Mouse (Mus musculus) embryonic fibroblast, embryonic 13.5 days (primary cell): ENCODE data around the gene Zfp990. TPM values are rescaled to one million over a fixed set of nuclear protein-coding genes. Genes with fewer than 3 reads are reported as not detected.
"Not testable (repeated sequence)": the region's sequence is repeated elsewhere in the genome, so short reads cannot be mapped to it uniquely, and the experiment has no call there.

Source experiments
- H3K27ac ChIP-seq: 2 replicates; pipeline ENCODE4 v1.5.1; 2012; ENCODE audit warnings: low read length, control low read depth, inconsistent platforms; ENCODE audit not compliant: insufficient read depth
- H3K4me1 ChIP-seq: 2 replicates; pipeline ENCODE4 v1.6.1; 2011; ENCODE audit warnings: low read length; ENCODE audit not compliant: control insufficient read depth, insufficient read depth
- H3K4me3 ChIP-seq: 2 replicates; pipeline ENCODE4 v1.5.1; 2011; ENCODE audit warnings: mild to moderate bottlenecking, control low read depth, low read length; ENCODE audit not compliant: insufficient read depth
- CTCF ChIP-seq: IDR thresholded peaks from 2 replicates; pipeline ENCODE4 v1.5.1; 2011; ENCODE audit warnings: mild to moderate bottlenecking, control low read depth, low read length, moderate library complexity, borderline replicate concordance; ENCODE audit not compliant: insufficient read depth
- POLR2A ChIP-seq: IDR thresholded peaks from 2 replicates; pipeline ENCODE4 v1.6.1; 2011; ENCODE audit warnings: low read depth, mild to moderate bottlenecking, control low read depth, low read length, moderate library complexity
- polyA plus RNA-seq: library from polyadenylated mRNA; stranded (reverse); fragments of >200 nt; gene quantifications from 2 replicates; pipeline ENCODE4 v1.2.4, GENCODE M21; 2011; ENCODE audit warnings: low read depth; ENCODE audit not compliant: missing spikeins, insufficient read length

Gene Zfp990
- polyA plus RNA-seq = not detected in 2 replicates

DNA sequence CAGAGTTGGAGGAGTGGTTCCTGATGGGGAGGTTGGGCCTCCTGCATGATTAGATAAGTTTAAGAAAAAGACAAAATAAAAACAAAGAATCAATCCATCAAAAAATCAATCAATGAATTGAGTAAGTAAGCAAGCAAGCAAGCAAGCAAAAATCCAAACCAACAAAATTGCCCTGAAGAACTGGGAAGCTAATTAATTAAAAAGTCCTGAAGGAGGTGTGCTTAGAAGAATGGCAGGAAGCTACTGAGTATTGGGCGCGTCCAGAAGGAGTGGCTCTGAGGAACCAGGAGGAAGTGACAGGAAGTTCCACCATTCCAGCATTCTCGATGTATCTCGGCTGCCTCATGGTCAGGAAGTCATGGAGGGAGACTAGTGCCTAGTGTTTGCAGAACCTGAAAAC, at the start of gene Zfp990:
Gene Zfp990 (plus strand): TSS at position 301 of the 400 bp plus-strand sequence.
- H3K27ac ChIP-seq, H3K4me1 ChIP-seq, H3K4me3 ChIP-seq: not testable (repeated sequence)

DNA sequence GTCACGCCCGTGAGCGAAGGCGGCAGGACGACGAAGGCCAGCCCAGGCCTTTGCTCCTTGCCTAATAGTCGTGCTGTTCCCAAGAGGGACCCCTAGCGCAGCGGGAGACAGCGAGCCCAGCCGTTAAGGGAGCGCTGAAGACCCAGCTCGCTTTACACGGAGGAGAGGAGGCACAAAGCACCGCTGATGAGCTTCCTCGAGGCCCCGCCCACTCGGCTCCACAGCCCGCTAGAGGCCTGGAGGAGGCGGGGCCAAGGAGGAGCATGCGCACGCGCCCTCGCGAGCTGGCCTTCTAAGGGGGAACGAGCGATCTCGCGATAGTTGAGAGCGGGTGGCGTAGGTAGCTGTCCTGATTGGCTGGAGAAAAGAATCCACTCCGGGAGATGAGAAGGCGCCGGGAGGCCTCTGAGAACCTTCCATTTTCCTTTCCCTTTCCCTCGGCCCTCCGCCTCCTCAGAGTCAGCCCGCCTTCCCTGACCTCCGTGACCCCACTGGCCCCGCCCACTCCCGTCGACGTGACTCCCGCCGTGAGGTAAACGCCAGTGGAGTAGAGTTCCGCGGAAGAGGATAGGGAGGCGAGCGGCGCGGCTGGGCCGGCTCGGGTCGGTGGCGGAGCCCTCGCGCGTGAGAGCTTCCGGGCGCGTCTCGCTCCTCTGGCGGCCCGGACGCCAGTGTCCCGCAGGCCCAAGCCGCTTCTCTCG, 46.9 kb upstream of the Zfp990 start:
- H3K4me1 ChIP-seq, H3K27ac ChIP-seq: not testable (repeated sequence)
- peak overlapping the region; percentile 31 for H3K4me3 ChIP-seq

DNA sequence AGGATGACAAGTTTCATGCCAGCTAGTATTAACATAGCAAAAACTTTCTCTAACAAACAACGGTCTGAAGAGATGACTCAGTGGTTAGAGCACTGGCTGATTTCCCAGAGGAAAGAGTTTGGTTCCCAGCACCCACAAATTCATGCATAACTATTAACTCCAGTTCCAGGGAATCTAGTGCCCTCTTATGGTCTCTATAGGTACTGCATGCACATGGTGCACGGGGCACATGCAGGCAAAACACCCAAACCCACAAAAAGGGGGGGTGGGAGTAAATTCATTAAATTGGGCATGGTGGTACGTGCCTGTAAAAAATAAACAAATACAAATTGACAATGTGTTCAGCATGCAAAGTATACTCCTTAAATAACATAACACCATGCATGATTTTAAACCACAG, 32.4 kb upstream of the Zfp990 start:
- H3K4me1 ChIP-seq = no peaks in the 10 kb centered on the region
- H3K27ac ChIP-seq = no peak overlapping the region
- H3K4me3 ChIP-seq = no peak overlapping the region
- no peak for TF ChIP-seq CTCF
- TF ChIP-seq POLR2A = no peak

DNA sequence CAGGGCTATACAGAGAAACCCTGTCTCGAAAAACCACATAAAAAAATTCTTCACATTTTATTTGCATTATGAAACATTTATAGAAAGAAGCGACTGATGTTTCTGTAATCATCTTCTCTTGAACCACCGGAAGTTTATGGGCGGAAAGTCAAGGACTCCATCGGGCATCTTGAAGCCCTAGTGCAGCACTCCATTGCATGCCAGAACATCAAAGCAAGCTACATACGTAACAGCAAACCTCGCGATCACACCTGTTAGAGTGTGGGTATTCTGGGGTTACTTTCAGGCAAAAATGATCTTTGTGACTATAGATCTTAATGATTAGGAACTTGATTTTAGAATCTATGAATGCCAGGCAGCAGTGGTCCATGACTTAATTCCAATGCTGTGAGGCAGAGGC, 29.9 kb upstream of the Zfp990 start:
- H3K4me3 ChIP-seq, H3K27ac ChIP-seq, H3K4me1 ChIP-seq: not testable (repeated sequence)

DNA sequence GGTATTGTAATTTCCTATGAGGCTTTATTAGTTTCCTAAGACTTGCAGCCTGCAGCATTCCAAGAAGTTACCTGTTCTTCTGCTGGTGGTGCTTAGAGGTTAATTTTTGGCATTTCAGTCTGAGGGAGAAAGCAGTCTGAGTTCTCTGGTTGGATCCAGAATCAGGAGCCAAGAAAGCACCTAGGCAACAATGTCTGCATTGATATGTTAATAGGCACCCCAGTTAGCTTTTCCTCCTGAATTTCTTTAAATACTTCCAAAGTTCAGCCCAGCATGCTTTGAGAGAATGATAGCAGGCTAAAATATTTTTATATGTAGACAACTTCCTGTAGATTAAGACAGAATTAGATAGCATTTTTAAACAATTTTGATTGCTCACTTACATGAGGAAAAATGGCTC, 21.2 kb upstream of the Zfp990 start:
- Histone ChIP-seq H3K27ac (no peak overlapping the region), H3K4me3 (no peak overlapping the region), H3K4me1 (no peaks in the 10 kb centered on the region)
- no peak for TF ChIP-seq CTCF
- no peak for TF ChIP-seq POLR2A

DNA sequence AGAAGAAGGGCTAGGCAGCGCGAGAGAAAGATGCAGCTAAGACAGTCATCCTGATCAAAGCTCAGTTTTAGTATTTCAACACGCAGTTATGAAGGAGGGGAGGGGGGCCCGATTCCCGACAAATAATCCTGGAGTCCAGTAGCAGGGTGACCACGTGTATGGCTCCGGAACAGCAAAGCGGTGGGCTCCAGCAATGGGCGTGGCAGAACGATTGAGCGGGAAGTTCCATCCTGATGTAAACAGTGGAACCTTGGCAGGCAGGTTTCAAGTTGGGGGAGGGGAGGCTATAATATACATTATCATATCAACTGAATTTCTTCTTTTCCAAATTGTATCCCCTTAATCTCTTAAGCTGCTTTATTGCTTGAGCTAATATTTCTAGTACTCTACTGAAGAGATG, 18.4 kb upstream of the Zfp990 start:
- Histone ChIP-seq H3K4me1 (no peaks in the 10 kb centered on the region), H3K27ac (no peak overlapping the region), H3K4me3 (no peak overlapping the region)
- no peak for TF ChIP-seq CTCF

DNA sequence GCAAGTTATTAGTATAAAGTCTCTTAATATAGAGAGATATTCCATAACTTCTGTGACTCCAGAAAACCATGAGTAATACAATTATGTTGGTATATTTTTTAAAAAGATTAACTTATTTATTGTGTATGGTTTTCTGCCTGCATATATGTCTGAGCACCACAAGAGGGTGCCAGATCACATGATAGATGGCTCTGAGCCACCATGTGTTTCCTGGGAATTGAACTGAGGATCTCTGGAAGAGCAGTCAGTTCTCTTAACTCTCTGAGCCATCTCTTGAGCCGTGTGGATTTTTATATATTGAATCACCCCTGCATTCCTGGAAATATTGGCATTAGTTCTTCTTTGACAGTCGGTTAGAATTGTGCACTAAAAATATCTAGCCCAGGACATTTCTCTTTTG, 17.2 kb upstream of the Zfp990 start:
- not testable (repeated sequence) for H3K4me3 ChIP-seq, H3K4me1 ChIP-seq, H3K27ac ChIP-seq

DNA sequence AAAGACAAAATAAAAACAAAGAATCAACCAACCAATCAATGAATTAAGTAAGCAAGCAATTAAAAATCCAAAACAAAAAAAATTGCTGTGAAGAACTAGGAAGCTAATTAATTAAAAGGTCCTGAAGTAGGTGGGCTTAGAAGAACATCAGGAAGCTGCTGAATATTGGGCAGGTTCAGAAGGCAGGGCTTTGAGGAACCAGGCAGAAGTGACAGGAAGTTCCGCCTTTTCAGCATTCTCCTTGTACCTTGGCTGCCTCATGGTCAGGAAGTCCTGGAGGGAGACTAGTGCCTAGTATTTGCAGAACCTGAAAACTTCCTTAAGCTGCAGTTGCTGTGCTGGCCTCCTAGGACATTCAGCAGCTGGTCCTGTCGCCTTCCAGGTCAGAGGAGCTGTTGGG, 4.1 kb downstream of the Zfp990 start:
- not testable (repeated sequence) for H3K27ac ChIP-seq, H3K4me1 ChIP-seq, H3K4me3 ChIP-seq

DNA sequence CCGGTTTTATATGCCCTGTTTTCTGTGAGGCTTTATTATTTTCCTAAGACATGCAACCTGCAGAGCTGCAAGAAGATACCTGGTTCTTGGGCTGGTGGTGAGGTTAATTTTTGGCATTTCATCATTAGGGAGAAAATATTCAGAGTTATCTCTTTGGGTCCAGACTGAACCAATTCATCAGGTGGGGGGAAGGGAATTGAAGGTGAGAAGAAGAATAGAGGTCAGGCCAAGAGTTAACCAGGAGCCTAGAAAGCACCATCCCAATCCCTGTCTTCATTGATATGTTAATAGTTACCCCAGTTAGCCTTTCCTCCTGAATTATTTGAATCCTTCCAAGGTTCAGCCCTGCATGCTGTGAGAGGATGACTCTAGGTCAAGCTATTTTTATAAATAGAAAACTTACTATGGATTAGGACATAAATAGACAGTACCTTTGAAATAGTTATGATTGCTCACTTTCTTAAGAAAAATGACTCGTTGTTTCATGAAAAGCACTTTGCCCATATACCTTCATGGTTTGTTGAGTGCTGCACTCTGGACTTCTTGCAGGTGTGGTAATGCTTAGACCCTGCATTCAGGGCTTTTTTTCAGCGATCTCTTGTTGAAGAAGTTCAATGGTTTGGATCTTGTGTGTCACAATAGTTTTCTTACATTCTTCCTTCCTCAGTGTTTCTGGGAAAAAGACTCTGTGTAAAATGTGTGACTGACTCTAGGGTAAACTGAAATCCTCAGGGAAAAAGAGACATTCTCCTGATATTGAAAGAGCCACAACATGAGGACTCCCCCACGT, 5.4 kb downstream of the Zfp990 start:
- H3K4me1 ChIP-seq, H3K27ac ChIP-seq, H3K4me3 ChIP-seq: not testable (repeated sequence)

DNA sequence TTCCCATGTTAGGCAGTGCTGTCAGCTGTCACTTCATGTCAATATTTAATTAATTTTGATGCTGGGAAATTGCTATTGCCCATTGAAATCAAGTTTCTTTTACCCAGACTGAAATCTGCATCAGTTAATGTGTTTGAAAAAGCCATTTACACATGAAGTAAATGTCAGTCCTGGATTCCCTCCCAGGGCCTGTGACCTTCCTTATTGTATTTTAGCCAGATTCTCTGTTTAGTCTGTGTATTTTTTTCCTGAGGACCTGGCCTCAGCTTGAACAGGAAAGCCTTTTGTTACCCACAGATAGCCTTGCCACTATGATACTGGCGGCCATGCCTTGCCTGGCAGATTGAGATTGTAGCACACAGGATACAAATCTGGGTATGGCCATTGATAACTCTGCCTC, 6.8 kb downstream of the Zfp990 start:
- not testable (repeated sequence) for H3K4me1 ChIP-seq, H3K27ac ChIP-seq, H3K4me3 ChIP-seq

DNA sequence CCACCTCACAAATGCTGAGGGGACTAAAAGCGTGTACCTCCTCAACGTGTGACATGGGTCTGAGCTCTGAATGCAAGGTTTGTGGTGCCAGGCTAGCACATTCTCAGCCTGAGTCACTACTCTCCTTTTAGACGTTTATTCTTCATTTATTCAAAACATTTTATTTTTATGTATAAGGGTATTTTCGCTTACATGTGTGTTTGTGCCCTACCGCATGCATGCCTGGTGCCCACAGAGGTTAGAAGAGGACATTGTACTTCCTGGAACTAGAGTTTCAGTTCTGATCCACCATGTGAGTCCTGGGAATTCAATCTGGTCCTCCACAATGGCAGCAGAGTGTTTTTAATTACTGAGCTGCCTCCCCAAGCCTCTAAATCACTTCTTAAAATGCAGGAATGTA, 33.3 kb downstream of the Zfp990 start:
- H3K4me1 ChIP-seq, H3K27ac ChIP-seq, H3K4me3 ChIP-seq: not testable (repeated sequence)

DNA sequence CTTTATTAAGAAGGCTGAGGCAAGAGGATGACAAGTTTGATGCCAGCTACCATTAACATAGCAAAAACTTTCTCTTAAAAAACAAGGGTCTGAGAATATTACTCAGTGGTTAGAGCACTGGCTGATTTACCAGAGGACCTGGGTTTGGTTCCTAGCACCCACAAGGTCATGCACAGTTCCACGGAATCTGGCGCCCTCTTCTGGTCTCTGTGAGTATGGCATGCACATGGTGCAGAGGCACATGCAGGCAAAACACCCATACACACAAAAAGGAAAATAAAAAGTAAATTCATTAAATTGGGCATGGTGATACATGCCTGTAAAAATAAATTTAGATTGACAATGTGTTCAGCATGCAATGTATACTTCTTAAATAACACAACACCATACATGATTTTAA, 34.5 kb downstream of the Zfp990 start:
- H3K4me3 ChIP-seq, H3K27ac ChIP-seq, H3K4me1 ChIP-seq: not testable (repeated sequence)

DNA sequence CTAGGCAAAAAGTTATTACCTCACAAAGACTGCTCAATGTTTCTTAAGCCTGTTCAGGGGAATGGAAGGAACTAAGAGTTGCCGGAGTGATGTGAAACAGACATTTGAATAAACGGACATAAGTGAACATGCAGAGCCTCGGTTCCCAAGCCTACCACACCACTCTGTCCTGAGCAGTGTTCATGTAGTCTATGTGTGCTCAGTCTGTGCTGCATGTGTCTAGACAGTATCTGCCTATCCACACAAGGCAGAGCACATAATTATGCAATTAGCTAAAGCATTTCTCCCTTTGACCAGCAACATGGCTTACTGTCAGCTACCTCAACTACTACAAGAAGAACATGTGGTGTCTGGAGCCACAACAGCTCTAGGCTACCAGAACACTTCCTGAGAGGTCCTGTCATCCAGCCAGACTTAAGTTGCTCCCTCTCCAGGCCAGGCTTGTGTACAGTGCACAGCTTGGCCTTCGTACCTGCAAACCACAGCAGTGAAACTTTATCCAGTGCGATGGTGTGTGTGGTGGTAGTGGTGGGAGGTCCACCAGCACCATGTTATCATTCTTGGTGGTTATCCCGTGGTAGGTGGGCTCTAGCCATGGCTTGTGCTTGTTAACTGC, 35.3 kb downstream of the Zfp990 start:
- H3K27ac ChIP-seq, H3K4me3 ChIP-seq: not testable (repeated sequence)

DNA sequence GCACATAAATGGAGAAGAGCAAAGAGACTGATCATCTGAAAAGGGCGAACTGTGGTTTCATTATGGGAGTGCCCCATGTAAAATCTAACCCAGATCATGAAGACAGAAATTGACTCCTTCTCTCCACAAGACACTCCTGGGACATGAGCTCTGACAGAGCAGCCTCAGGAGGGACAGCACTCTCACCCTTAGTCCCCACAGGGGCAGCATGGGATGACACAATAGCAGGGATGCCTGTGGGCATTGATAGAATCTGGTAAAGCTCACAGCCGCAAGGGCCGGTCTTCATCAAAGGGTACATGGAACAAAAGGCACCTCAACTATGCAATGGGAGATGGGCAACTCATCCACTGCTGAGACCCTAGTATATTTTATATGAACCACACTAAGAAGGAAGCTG, 35.9 kb downstream of the Zfp990 start:
- not testable (repeated sequence) for H3K4me1 ChIP-seq, H3K27ac ChIP-seq, H3K4me3 ChIP-seq

More for the DNA sequence above, 35.3 kb downstream of the Zfp990 start:
- H3K4me1 ChIP-seq = not testable (repeated sequence)
